Mouse (Mus musculus): ENCODE measurements around the gene Anxa6. TPM values are rescaled to one million over a fixed set of nuclear protein-coding genes. Genes with fewer than 3 reads are reported as not detected.

The Anxa6 gene
- polyA plus RNA-seq, 1 experiment = 130 TPM

DNA sequence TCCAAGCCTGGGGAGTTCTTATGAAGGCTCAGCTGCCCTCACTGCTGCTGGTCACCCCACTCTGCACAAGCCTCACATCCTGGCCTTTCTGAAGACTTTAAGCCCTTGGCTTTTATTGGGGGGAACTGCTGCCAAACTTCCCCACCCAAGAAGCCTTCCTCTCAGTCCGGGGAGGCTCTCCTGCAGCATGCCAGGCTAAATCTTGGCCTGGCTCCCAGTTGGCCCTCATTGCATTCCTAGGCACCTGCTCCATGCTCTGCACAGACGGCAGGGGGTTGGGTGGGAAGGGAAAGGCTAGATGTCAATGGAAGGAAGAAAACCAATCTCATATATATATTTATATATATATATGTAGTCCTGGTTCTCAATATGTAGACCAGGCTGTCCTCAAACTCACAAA lies 42.4 kb upstream of the Anxa6 start:
- no peak overlapping the region for H3K27ac ChIP-seq (ENCODE audit: control insufficient read depth, insufficient read depth, low read length)
- no peak for DNase-seq
- H3K36me3 ChIP-seq (ENCODE audit: control insufficient read depth, insufficient read depth, low read length) = no peaks in the 10 kb centered on the region
- no peak for TF ChIP-seq CTCF (IDR thresholded peaks at IDR 0.05; ENCODE audit: borderline replicate concordance, control insufficient read depth, extremely low read depth, insufficient read depth, low read length, poor library complexity)
- TF ChIP-seq POLR2A (IDR thresholded peaks at IDR 0.05; ENCODE audit: control insufficient read depth, extremely low read depth, insufficient read depth, low read length, poor library complexity) = no peak
- WGBS = 92% methylated on average over 2 of the region's 2 CpGs
- no peak overlapping the region for H3K4me3 ChIP-seq (ENCODE audit: control insufficient read depth, insufficient read depth, low read length)
- no peaks in the 10 kb centered on the region for H3K27me3 ChIP-seq (ENCODE audit: control insufficient read depth, insufficient read depth, low read length)
- peaks cover 35% of the 10 kb centered on the region for H3K4me1 ChIP-seq (replicated peaks; ENCODE audit: control insufficient read depth, insufficient read depth, low read length)

DNA sequence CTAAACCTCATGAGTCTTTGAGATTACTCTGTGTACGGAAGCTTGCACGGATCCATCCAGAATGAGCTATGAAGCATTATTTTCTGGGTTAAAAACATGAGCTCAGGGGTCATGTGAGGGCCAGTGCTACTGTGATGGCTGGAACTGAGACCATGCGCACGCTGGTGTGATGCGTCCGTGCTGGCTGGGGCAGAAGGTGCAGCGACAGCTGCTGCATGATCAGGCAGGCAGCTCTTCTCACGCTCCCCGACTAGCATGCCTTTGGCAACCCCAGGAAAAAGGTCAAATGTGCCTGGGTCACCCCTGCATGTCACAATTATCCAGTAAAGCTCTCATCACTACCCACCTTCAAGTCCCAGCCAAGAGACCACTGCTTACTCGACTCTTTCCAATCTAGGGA lies 39.9 kb upstream of the Anxa6 start:
- no peak for TF ChIP-seq CTCF (IDR thresholded peaks at IDR 0.05; ENCODE audit: borderline replicate concordance, control insufficient read depth, extremely low read depth, insufficient read depth, low read length, poor library complexity)
- no peak for TF ChIP-seq POLR2A (IDR thresholded peaks at IDR 0.05; ENCODE audit: control insufficient read depth, extremely low read depth, insufficient read depth, low read length, poor library complexity)
- DNase-seq = no peak
- Histone ChIP-seq H3K27me3 (ENCODE audit: control insufficient read depth, insufficient read depth, low read length) (no peaks in the 10 kb centered on the region), H3K4me3 (ENCODE audit: control insufficient read depth, insufficient read depth, low read length) (no peak overlapping the region), H3K27ac (ENCODE audit: control insufficient read depth, insufficient read depth, low read length) (no peak overlapping the region; the same call in 1 of the 2 replicates), H3K36me3 (ENCODE audit: control insufficient read depth, insufficient read depth, low read length) (no peaks in the 10 kb centered on the region; the same call in 1 of the 2 replicates), H3K4me1 (replicated peaks; ENCODE audit: control insufficient read depth, insufficient read depth, low read length) (peaks cover 34% of the 10 kb centered on the region)
- WGBS = 89% methylated on average over 10 of the region's 10 CpGs

DNA sequence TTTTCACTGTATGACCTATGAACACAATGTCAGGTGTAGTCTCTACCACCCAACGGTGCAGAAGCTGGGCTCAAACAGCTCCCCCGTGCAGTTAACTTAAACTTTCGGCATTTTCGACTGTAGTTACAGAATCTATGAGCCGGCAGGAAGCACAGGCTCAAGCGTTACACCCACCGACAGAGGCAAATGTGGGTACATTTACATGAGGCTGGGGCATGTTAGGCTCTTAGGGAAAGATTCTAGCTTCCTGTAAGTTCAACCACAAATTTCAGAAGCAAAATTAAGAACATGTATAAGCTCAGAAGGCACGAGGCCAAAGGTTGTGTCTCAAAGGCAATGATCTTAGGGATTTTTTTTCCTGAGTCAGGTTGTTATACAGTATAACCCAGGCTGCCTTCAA lies 39.2 kb upstream of the Anxa6 start:
- 3% methylated on average over 8 of the region's 8 CpGs for WGBS
- no peak for TF ChIP-seq CTCF (IDR thresholded peaks at IDR 0.05; ENCODE audit: borderline replicate concordance, control insufficient read depth, extremely low read depth, insufficient read depth, low read length, poor library complexity)
- no peak for TF ChIP-seq POLR2A (IDR thresholded peaks at IDR 0.05; ENCODE audit: control insufficient read depth, extremely low read depth, insufficient read depth, low read length, poor library complexity)
- Histone ChIP-seq H3K4me1 (replicated peaks; ENCODE audit: control insufficient read depth, insufficient read depth, low read length) (peaks cover 32% of the 10 kb centered on the region), H3K36me3 (ENCODE audit: control insufficient read depth, insufficient read depth, low read length) (no peaks in the 10 kb centered on the region; the same call in 1 of the 2 replicates), H3K4me3 (ENCODE audit: control insufficient read depth, insufficient read depth, low read length) (no peak overlapping the region), H3K27ac (ENCODE audit: control insufficient read depth, insufficient read depth, low read length) (peak overlapping the region; percentile 57), H3K27me3 (ENCODE audit: control insufficient read depth, insufficient read depth, low read length) (no peaks in the 10 kb centered on the region)
- peak; percentile 48 for DNase-seq

DNA sequence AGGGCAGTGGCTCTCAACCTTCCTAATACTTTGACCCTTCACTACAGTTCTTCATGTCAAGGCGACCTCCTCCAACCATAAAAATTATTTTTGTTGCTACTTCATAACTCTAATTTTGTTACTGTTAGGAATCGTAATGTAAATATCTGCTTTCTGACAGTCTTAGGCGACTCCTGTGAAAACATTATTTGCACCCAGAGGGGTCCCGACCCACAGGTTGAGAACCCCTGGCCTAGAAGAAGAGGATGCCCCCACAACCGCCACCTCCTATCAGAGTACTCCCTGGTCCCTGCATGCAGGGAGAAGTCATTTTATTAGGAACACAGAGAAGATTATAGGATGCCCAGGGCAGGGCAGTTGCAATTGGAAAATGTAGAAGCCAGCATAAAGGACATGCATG lies 38.1 kb upstream of the Anxa6 start:
- TF ChIP-seq CTCF (IDR thresholded peaks at IDR 0.05; ENCODE audit: borderline replicate concordance, control insufficient read depth, extremely low read depth, insufficient read depth, low read length, poor library complexity) = no peak
- TF ChIP-seq POLR2A (IDR thresholded peaks at IDR 0.05; ENCODE audit: control insufficient read depth, extremely low read depth, insufficient read depth, low read length, poor library complexity) = no peak

DNA sequence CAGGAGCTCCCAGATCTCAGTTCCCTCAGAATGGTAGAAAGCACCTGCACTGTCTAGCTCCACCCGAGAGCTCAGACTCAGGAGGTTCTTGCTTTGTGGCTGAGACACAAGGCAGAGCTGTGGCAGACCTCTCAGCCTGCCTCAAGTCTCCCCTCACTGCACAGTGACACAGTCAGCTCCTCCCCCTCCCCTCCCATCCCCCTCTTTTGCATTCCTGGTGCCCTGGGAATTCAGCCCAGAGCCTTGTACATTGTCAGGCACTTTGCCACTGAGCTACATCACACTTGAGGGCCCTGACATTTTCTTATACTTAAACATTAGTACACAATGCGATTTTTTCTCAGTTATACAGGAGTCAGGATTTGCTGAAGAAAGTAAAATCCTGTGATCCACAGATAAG lies 35.8 kb upstream of the Anxa6 start:
- TF ChIP-seq POLR2A (IDR thresholded peaks at IDR 0.05; ENCODE audit: control insufficient read depth, extremely low read depth, insufficient read depth, low read length, poor library complexity) = no peak
- no peak for TF ChIP-seq CTCF (IDR thresholded peaks at IDR 0.05; ENCODE audit: borderline replicate concordance, control insufficient read depth, extremely low read depth, insufficient read depth, low read length, poor library complexity)

More for the DNA sequence above, 38.1 kb upstream of the Anxa6 start:
- Histone ChIP-seq H3K4me1 (replicated peaks; ENCODE audit: control insufficient read depth, insufficient read depth, low read length) (peaks cover 25% of the 10 kb centered on the region), H3K36me3 (ENCODE audit: control insufficient read depth, insufficient read depth, low read length) (no peaks in the 10 kb centered on the region; the same call in 1 of the 2 replicates), H3K27ac (ENCODE audit: control insufficient read depth, insufficient read depth, low read length) (no peak overlapping the region), H3K4me3 (ENCODE audit: control insufficient read depth, insufficient read depth, low read length) (no peak overlapping the region), H3K27me3 (ENCODE audit: control insufficient read depth, insufficient read depth, low read length) (no peaks in the 10 kb centered on the region)
- DNase-seq = no peak
- 97% methylated on average over 5 of the region's 5 CpGs for WGBS

DNA sequence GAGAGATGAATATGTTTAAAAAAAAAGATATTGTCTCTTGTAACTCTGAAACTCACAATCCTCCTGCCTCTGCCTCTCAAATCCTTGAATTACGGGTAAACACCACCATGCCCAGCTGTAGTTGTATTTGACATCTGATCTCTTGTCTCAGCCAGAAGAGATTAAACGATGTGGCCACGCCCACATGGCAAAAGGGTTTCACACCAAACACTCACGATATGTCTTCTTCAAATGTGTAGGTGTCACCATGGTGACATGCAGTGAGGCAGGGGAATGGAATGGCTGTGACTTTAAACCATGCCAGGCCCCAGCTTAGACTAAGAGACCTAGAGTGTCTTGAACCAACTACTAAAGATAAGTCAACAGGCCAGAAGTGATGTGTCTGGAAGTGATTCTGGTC lies 33.7 kb upstream of the Anxa6 start:
- Histone ChIP-seq H3K36me3 (ENCODE audit: control insufficient read depth, insufficient read depth, low read length) (no peaks in the 10 kb centered on the region; the same call in 1 of the 2 replicates), H3K4me3 (ENCODE audit: control insufficient read depth, insufficient read depth, low read length) (no peak overlapping the region), H3K4me1 (replicated peaks; ENCODE audit: control insufficient read depth, insufficient read depth, low read length) (peaks cover 10% of the 10 kb centered on the region), H3K27ac (ENCODE audit: control insufficient read depth, insufficient read depth, low read length) (no peak overlapping the region), H3K27me3 (ENCODE audit: control insufficient read depth, insufficient read depth, low read length) (no peaks in the 10 kb centered on the region)
- TF ChIP-seq POLR2A (IDR thresholded peaks at IDR 0.05; ENCODE audit: control insufficient read depth, extremely low read depth, insufficient read depth, low read length, poor library complexity) (no peak), CTCF (IDR thresholded peaks at IDR 0.05; ENCODE audit: borderline replicate concordance, control insufficient read depth, extremely low read depth, insufficient read depth, low read length, poor library complexity) (no peak)
- DNase-seq = no peak
- WGBS = 69% methylated on average over 4 of the region's 4 CpGs

More for the DNA sequence above, 35.8 kb upstream of the Anxa6 start:
- Histone ChIP-seq H3K36me3 (ENCODE audit: control insufficient read depth, insufficient read depth, low read length) (no peaks in the 10 kb centered on the region; the same call in 1 of the 2 replicates), H3K4me1 (replicated peaks; ENCODE audit: control insufficient read depth, insufficient read depth, low read length) (peaks cover 21% of the 10 kb centered on the region), H3K27me3 (ENCODE audit: control insufficient read depth, insufficient read depth, low read length) (no peaks in the 10 kb centered on the region), H3K4me3 (ENCODE audit: control insufficient read depth, insufficient read depth, low read length) (no peak overlapping the region), H3K27ac (ENCODE audit: control insufficient read depth, insufficient read depth, low read length) (no peak overlapping the region)
- WGBS = 50% methylated on average over 2 of the region's 2 CpGs
- peak; percentile 33 for DNase-seq

DNA sequence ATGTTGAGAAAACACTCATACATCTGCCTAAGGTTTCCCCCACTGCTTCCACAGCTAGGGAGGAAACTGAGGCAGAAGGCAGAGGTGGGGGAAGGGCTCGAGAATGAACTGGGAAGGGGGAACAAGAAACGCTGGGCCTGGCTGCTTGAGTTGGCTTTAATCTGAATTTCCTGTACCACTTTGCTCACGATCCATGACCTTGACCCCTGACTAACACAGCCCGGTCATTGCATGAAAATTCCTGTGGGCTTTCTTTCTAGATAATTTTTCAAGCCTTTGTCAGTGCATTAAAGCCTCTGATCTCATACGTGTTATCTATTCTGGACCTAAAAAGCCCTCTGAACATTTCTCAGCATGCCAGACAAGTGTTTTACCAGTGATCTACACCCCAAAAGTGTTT lies 29.6 kb upstream of the Anxa6 start:
- Histone ChIP-seq H3K4me1 (replicated peaks; ENCODE audit: control insufficient read depth, insufficient read depth, low read length) (0 out of 2 replicates have a peak, but pooled peaks cover 2% of the 10 kb centered on the region), H3K4me3 (ENCODE audit: control insufficient read depth, insufficient read depth, low read length) (no peak overlapping the region), H3K27ac (ENCODE audit: control insufficient read depth, insufficient read depth, low read length) (no peak overlapping the region), H3K27me3 (ENCODE audit: control insufficient read depth, insufficient read depth, low read length) (no peaks in the 10 kb centered on the region), H3K36me3 (ENCODE audit: control insufficient read depth, insufficient read depth, low read length) (0 out of 2 replicates have a peak, but pooled peaks cover 3% of the 10 kb centered on the region)
- TF ChIP-seq POLR2A (IDR thresholded peaks at IDR 0.05; ENCODE audit: control insufficient read depth, extremely low read depth, insufficient read depth, low read length, poor library complexity) (no peak), CTCF (IDR thresholded peaks at IDR 0.05; ENCODE audit: borderline replicate concordance, control insufficient read depth, extremely low read depth, insufficient read depth, low read length, poor library complexity) (no peak)
- 88% methylated on average over 5 of the region's 5 CpGs for WGBS
- DNase-seq = no peak
